Mouse (Mus musculus) G1E (cell line): Measurements from ENCODE around the gene Acox1.

Experiments used
- CTCF ChIP-seq: IDR thresholded peaks from 2 replicates; pipeline ENCODE4 v1.5.1; 2012; ENCODE audit warnings: low read depth, low read length, inconsistent platforms, mixed read lengths
- GATA1 ChIP-seq: IDR thresholded peaks from 2 replicates; pipeline ENCODE4 v1.6.1; 2012; ENCODE audit warnings: borderline replicate concordance, low read length, inconsistent platforms, mixed read lengths

DNA sequence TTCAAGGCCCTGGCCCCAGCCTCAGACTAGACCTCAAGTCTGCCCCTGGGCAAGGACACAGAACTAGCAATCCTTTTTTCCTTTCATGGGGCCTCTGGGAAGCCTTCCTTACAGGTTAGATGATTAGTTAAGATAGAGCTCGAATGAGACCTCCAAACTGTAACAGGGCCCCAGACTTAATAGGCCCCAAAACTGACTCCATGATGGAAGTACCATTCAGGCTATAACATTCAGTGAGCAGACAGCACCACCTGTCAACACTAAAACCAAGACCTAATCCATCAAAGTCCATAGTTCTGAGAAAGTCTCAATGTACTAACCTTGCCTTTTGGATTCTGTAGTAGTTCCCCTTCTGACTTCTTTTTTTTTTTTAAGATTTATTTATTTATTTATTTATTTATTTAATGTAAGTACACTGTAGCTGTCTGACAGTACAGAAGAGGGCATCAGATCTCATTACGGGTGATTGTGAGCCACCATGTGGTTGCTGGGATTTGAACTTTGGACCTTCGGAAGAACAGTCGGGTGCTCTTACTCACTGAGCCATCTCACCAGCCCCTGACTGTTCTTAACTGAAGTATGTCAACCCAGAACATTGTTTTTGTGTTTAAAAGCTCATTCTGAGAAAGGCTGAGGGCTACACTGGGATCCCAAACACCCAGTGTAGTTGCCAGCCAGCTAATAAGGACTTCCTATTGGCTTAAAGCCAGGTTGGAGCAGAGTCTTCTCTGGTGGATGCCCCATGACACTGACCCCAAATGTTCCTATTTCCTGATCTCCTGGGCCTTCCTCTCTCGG lies 28.6 kb downstream of the Acox1 start:
- TF ChIP-seq CTCF: no peak
- no peak for TF ChIP-seq GATA1
